Mouse (Mus musculus) olfactory bulb, adult 2 months (tissue): ENCODE data around the gene Saal1.

Source experiments
- CTCF ChIP-seq: fragments of 200-500 bp; IDR thresholded peaks from 2 replicates; pipeline ENCODE4 v1.5.1; 2012; ENCODE audit warnings: low read depth, mild to moderate bottlenecking, low read length, moderate library complexity; ENCODE audit not compliant: insufficient read depth
- POLR2A ChIP-seq: fragments of 200-500 bp; IDR thresholded peaks from 2 replicates; pipeline ENCODE4 v1.6.1; 2012; ENCODE audit warnings: mild to moderate bottlenecking, low read depth, low read length, moderate library complexity; ENCODE audit not compliant: insufficient read depth

GRCm38 (mm10) chr7:46640062-46640461, 70.4 kb downstream of the Saal1 start:
- TF ChIP-seq CTCF (no peak), POLR2A (no peak)
